Mouse (Mus musculus): ENCODE data around the gene Tmem243.

Tmem243 gene

DNA sequence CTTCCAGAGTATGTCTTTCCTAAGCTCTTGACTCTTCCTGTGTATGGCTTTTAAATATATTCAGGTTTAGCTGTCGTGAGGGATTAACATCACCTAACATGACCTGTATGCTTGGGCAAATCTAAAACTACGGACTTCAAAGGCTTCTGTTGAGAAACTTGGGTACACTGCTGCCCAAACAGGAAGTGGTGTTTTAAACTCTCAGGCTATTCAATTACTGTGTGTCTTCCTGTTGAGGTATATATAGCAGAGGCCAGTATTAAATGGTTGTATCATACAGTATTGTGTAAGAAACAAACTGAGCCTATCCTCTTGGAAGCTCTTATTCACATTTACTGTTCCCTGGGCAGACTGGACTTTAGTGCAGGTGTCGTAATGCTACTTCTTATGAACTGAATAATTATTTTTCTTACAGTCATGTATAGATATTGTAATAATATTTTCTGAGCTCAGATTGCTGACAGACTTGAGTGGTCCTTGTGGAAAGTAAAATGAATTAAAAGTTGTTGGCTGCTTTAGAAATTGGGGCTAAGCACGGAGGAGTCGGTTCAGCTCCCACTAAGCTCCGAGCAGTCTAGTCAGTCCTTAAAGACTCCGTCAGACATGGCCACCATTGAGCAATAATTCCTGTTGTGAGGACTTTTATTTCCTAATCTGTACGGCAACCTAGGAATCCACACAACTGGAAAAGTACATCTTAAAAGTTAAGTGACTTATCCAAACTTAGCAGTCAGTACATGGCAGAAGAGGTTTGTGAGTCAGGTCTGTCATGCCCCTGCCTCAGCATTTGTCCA lies 7.0 kb downstream of the Tmem243 start:
- WGBS = 71% methylated on average over 8 of the region's 8 CpGs

DNA sequence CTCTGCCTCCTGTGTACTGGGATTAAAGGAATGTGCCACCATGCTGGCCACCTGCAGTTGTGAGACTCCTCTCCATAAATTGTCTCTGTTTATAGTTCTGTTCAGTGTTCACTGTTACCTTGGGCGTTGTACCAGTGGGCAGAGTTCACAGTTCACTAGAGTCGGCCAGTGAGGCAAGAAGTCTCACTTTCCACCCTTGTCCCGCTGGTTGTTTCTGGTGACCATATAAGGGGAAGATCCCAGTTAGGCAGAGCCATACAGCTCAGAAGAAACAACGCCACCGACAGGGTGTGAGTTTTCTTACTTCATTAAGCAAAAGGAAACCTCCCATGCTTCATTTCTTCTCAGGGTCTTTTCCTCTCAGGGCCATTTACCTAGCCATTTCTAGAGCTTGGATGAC lies 8.0 kb downstream of the Tmem243 start:
- 90% methylated on average over 5 of the region's 5 CpGs for WGBS

DNA sequence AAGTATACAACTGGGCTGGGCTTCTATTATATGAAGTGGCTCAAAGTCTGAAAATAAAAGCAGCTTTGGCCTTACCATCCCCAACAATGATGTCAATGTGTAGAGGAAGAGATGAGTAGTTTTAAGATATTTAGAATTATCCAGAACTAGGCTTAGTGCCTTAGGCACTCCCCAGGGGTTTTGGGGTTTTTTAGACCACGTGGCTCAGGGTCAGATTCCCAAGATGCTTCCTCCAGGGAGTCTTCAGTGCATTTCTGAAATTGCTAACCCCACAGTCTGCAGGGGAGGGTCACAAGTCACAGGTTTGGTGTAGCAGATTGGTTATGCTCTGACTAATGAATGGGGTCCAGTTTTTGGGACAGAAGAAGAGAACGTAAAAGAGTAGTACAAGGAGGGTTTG lies 10.8 kb downstream of the Tmem243 start:
- WGBS = 66% methylated on average over 2 of the region's 2 CpGs

DNA sequence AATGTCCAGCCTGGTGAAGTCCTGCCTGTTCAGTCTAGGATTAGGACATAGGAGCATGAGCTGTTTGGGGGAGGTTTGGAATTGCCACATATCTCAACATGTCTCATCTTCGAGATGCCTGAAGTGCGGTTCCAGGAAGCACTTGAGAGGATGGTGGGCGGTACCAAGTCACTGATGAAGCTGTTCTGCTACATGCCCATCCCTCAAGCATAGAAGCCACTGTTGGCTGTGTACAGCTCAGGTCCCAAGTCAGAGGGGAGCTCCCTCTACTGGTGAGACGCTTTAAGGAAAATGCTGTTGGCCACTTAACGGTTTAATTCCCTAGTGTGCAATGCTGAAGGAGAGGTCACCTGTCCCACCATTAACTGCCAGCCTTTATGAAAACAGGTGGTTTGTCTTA lies 11.3 kb downstream of the Tmem243 start:
- 6% methylated on average over 5 of the region's 5 CpGs for WGBS

DNA sequence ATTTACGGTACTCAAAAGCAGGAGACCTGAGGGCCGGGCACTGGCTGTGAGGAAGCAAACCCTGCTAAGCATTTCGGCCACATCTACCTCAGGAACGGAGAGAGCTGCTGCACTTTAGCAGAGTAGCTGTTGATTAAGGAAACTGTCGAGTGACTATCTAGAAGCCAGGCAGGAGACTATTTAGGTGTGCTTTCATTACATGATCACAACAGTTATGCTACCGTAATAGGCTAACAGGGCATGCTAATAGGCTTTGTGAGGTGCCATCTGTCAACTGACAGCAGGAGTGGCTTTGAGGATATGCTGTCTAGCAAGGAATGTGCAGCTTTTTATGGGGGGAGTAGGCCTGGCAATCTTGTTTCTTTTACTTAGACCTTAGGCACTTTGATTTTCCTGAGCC lies 13.7 kb downstream of the Tmem243 start:
- 64% methylated on average over 6 of the region's 6 CpGs for WGBS

DNA sequence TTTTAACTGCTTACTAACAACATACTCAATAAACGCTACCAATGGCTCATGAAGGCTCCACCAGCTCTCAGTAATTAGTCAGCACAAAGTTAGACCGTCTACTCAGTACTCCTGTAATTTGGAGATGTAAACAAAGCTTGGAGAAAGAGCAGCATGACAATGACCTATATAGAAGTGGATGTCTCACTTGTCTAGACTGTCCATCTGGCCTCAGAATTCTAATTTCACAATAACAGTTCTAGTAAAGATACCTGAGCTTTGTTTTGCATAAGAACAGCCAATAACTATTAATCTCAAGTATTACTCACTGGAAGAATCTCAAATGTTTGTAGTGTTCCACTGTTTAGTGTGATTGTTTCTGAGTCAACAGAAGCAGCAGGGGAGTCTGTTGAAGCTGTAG lies 23.7 kb downstream of the Tmem243 start:
- 65% methylated on average over 2 of the region's 2 CpGs for WGBS

DNA sequence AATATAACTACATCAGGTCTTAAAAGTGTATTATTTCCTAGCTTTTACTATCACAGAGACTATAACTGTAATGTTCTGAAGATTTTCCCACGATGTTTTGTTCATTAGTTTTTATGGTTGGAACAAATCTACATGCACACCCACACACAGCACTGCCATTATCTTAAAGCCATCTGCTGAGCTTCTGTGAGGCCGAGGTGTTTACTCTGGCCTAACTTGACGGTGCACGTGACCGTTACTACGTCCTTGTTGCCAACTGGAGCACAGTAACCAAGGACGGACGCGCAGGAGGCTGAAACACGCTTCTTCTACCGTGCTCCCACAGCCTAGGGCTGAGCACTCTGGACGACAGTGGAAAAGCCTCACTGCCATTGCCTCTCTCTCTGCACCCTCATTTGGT lies 28.1 kb downstream of the Tmem243 start:
- WGBS = 71% methylated on average over 12 of the region's 12 CpGs

DNA sequence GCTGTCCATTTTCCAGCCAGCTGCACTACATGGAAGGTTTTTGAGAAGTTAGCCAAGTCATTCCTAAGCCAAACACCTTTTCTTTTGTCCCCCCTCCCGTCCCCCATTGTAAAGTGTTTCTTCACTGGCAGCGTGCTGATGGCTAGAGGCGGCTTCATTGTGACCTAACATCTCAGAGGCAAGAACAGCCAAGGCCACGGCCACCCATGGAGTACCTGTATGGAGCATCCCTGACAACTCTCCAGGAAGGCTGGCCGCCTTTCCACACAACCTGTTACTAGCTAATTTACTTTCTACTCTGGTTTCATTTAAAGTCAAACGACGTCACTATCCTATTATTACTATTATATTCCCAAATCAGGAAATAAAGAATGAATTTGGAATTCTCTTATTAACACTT lies 31.3 kb downstream of the Tmem243 start:
- WGBS = 86% methylated on average over 7 of the region's 7 CpGs

DNA sequence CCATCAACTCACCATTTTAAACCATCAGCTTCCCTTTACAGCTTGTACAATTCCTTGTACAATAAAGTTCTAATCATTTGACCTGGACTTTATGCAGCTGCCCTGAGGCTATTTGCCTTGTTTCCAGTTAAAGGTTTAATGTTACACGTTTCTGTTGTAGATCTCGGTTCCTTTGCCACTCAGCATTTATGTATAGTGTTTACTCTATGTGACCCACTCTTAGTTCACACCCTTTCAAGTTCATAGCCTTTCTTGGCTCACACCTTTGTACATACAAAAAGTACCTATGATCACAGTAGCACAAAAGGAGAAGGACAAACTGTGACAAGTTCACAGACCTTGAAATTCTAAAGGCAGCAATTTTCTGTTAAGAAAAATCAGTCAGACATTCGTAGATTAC lies 35.1 kb downstream of the Tmem243 start:
- WGBS = 81% methylated on average over 3 of the region's 3 CpGs

DNA sequence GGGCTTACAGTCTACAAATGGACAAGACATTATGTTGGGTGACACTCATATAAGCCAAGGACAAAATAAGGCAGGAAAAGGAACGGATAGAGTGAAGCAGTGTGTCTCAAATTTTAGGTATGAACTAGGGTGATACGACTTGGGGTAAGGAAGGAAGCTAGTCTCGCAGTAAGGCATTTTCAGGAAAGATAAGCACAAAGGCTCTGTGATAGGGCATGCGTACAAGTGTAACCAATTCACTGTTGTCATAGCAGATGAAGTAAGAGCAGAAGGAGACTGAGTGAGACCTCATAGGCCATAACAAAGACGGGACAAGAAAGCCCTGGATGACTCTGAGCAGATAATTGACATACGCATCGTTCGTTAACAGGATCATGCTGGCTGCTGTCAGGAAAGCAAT lies 40.3 kb downstream of the Tmem243 start:
- WGBS = 89% methylated on average over 8 of the region's 8 CpGs

DNA sequence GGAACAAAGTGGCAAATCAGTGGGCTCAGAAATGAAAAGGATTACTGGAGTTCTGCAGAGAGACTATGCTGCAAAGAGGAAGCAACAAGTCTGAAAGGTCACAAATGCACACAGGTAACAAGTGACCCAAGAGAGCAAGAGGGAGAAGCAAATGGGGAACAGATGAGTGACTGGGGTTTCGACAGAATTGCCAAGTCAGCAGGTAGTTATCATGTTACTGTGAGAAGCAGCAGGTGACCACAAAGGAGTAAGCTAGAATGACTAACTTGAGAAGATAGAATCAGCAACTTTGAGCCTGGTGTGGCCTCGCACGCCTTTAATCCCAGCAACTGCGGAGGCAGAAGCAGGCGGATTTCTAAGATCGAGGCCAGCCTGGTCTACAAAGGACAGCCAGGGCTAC lies 41.9 kb downstream of the Tmem243 start:
- 92% methylated on average over 6 of the region's 6 CpGs for WGBS

DNA sequence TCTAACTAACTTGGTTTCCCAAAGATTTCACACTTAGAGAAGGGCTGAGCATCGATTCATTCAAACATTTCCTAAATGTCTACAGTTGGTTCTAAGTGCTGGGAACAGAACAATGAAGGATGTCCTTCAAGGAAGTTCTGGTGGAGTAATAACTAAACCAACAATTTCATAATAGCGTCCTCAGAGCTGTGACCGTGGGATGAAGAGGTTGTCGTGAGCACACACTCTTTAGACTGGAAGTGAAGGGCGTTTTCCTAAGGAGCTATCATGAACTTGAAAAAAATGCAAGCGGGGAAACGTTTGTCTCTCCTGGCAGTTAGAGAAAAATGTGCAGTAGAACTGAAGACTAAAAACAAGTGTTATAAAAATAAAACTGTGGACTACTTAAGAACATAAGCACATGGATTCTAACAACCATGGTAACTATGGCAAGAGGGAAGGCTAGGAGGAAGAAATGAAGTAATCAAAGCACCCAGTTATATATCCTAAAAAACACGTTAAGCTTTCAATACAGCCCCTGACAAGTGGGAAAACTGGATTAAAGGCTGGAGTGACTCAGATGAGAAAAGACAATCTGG lies 48.9 kb downstream of the Tmem243 start:
- WGBS = 50% methylated on average over 8 of the region's 8 CpGs

DNA sequence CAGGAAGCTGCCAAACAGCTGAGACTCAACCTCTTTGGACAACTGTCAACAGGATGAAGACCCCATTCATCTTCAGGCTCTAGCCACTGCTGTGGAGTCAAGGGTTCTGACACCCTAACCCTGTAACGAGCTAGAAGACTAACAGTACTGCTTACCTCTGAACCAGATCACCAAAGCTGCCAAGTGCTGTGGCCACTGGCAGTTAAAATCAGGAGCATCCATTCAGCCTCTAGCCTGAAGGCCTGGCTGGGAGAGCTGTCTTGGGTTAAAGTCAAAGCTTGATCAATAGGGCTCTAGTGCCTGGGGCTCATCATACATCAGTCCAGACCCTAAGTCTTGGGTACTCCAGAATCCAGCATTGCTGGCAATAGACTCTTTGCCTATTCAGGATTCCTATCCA lies 56.9 kb downstream of the Tmem243 start:
- WGBS = 66% methylated on average over 1 of the region's 1 CpGs

DNA sequence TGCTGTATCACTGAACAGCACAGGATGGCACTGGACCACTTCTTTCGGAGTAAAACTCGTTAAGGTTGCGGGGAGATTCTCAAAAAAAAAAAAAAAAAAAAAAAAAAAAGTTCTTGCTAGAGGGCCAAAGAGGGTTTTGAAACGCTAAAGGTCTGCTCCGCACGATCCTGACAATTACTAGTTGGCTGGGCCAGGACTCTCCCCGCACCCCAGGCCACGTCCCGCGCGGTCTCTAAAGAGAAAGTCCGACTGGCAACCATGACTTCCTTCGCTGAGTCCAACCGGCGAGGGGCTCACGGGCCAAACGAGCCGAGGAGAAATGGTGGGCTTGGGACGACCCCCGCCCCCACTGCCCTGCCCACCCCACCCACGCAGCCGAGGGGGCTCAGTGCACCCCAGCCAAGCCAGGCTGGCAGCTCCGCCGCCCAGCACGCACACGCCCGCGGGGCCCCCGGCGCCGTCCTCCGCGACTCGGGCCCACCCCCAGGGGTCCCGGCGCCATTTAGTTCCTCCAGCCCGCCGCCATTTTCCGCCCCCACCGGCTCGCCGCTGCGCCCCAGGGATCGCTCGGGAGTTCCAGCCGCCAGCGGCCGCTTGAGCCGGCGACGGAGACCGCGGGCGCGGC lies 60.5 kb downstream of the Tmem243 start:
- under 1% methylated on average over 54 of the region's 55 CpGs for WGBS

DNA sequence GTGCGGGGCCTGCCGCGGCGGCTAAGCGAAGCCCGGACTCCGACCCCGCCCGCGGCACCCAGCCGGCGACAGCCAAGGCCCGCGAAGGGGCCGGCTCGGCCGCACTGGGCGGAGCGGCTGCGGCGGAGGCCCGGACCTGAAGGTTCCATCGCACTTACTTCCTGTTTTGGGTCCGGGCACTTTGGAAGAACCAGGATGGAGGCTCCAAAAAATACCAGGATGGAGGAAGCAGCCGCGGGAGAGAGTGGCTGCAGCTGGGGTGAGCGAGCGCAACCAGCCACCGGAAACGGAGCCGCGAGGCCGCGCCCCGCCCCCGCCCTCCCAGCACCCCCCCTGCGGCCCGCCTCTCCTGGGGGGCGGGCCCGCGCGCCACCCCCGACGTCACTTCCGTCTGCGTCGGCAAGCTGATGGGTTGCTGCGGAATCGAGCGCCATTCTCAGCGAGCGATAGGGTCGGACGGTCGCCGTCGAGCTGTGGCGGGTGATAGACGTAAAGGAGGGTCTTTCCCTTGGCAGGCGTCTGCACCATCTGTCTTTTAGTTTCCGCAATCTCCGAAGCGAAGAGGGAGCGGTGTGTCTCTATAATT lies 61.1 kb downstream of the Tmem243 start, which contains the start of gene Dmtf1:
Dmtf1 (minus strand) TSS at position 321 of the 586 bp plus-strand sequence.
- 1% methylated on average over 58 of the region's 64 CpGs for WGBS

DNA sequence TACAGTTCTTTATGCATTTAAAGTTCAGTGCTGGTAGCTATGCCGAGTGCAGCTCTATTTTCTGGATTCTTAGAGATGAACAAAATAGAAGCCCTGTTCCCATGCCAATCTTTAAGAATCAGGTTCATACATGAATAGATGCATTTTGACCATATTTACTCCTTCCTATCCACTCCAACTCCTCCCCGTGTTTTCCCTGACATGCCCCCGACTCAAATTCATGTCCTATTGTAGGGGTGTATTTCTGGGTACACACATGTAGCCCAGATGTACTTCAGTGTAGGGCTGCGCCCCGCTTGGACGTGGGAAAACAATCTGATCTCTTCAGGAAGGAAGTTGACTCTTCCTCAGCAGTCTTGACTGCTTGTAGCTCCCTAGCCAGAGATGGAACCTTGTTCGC lies 61.6 kb downstream of the Tmem243 start:
- WGBS = 8% methylated on average over 7 of the region's 7 CpGs

DNA sequence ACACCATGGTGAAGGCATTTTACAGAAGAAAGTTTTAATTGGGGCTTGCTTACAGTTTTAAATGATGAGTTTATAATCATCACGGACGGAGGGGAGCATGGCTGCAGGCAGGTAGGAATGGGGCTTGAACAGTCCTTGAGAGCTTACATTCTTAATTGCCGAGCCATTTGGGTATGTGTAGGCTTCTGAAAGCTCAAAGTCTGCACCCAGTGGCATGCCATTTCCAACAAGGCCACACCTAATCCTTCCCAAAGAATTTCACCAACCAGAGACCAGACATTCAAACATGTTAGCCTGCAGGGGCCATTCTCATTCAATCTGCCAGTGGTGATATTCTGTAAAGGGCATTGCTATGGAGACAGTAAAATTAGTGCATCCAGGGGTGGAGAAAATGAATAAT lies 62.9 kb downstream of the Tmem243 start:
- 78% methylated on average over 3 of the region's 3 CpGs for WGBS

DNA sequence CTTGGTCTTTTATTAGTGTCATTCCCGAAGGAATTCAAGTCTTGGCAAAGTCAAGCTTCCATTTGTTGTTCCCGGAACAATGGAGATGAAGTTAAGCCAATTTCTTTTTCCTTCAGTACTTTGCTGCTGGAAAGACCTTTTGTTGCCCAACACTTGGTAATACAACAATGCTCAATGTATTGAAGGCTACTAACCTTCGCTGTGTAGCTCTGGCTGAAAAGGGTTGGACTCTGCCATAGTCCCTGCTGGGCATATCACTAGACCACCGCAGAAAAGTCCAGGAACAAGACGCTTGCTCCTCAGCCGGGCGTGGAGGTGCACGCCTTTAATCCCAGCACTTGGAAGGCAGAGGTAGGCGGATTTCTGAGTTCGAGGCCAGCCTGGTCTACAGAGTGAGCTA lies 64.7 kb downstream of the Tmem243 start:
- whole genome bisulfite sequencing = 77% methylated on average over 10 of the region's 10 CpGs

DNA sequence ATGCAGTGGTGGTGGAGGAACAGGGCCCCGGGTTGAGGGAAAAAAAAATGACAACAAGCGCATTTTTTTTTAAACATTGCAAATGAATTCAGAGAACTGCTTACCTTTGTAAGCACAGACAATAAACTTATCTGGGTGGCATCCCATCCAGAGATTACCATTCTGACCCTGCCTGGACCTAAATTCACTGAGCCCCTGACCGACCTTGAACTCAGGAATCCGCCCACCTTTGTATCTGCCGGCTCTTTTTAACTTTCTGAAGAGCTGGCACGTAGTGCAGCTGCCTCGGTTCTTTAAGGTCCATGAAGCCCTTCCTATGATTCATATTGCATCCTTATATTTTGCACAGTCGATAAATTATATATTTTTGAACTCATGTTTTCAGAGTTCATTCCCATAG lies 65.9 kb downstream of the Tmem243 start:
- 83% methylated on average over 8 of the region's 8 CpGs for WGBS

DNA sequence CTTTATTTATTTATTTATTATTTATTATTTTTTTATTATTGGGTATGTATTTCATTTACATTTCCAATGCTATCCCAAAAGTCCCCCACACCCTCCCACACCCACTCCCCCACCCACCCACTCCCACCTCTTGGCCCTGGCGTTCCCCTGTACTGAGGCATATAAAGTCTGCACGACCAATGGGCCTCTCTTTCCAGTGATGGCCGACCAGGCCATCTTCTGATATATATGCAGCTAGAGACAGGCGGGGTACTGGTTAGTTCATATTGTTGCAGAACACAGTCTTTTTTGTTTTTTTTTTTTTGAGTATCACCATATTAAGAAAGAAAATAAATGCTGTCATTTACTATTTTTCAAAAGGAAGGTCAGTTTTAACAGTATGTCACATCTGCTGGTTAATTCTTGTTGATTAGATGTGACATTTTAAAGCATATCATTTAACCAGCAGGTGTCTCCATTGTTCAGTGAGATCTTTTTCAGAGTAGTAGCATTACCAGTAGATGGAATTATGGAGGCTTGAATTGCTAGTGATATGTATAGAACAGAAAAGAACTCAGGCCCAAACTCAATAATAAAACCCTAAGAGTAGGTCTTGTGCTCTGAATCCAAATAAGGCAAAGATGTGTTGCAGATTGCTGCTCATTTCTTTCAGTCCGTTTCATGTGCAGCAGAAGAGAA lies 69.0 kb downstream of the Tmem243 start:
- 77% methylated on average over 5 of the region's 5 CpGs for WGBS

DNA sequence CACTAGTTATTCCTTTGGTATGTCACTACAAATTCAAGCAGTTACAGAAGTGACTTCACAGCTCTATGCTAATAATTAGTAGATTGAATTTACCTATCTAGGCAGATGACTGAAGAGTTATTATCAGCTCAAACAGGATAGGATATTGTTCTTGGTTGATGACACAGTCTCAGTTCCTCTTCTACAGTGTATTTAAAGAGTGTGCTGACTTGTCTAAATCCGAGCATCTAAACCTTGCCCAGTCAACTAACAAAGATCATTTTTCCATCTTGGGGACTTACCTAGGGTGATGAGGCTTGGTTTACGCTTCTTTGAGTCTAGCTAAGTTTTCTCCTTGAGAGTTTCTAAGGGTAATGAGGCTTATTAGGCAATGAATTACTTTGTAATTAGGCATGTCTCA lies 72.8 kb downstream of the Tmem243 start:
- WGBS = 71% methylated on average over 2 of the region's 2 CpGs

DNA sequence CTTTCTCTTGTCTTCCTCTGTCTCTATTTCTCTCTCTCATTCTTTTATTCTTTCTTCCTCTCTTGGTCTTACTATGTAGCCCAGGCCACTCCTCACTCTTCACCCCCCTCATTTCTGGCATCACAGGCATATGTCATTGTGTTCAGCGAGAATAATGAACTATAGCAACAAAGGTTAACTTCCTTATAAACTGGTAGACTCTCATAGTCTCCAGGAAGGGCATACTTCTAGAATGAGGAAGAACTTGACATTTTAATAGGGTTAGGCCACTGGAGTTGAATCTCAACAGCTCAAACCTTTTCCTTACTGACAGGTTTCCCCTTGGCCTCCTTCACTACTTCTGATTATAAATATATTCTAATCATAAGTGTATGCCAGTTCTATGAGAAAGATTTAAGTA lies 86.0 kb downstream of the Tmem243 start:
- 86% methylated on average over 1 of the region's 1 CpGs for WGBS

Measured in cerebral cortex, adult 2 months (tissue).